Mouse (Mus musculus) bone marrow, adult 2 months (tissue): ENCODE measurements around the gene Pik3cb. TPM values are rescaled to one million over a fixed set of nuclear protein-coding genes. Genes with fewer than 3 reads are reported as not detected.

Experiments used
- H3K27ac ChIP-seq: fragments of 200-500 bp; 2 replicates; pipeline ENCODE4 v1.5.1; 2012; ENCODE audit warnings: low read depth, mild to moderate bottlenecking, control low read depth, inconsistent platforms, low read length; ENCODE audit not compliant: control insufficient read depth, poor library complexity, insufficient read depth
- H3K4me1 ChIP-seq: fragments of 200-500 bp; 2 replicates; pipeline ENCODE4 v1.6.1; 2011; ENCODE audit warnings: low read length; ENCODE audit not compliant: control insufficient read depth, insufficient read depth
- H3K4me3 ChIP-seq: fragments of 200-500 bp; replicated peaks from 2 replicates; pipeline ENCODE3; 2011; ENCODE audit warnings: mild to moderate bottlenecking, low read depth, low read length, control low read depth; ENCODE audit not compliant: control insufficient read depth
- CTCF ChIP-seq: fragments of 200-500 bp; IDR thresholded peaks from 2 replicates; pipeline ENCODE4 v1.5.1; 2011; ENCODE audit warnings: low read length, control low read depth; ENCODE audit not compliant: control insufficient read depth, insufficient read depth
- POLR2A ChIP-seq: fragments of 200-500 bp; IDR thresholded peaks from 2 replicates; pipeline ENCODE4 v1.6.1; 2011; ENCODE audit warnings: low read depth, mild to moderate bottlenecking, control low read depth, low read length, borderline replicate concordance; ENCODE audit not compliant: control insufficient read depth
- whole genome bisulfite sequencing: fragments of 180-500 bp; shearing (Covaris S2); methylation state at CpG from one replicate; pipeline ENCODE4 v1.1.7; 2018; 5-methylcytosine and 5-hydroxymethylcytosine counted together
- polyA plus RNA-seq: library from polyadenylated mRNA; stranded (reverse); fragments of >200 nt; gene quantifications from 2 replicates; pipeline ENCODE4 v1.2.4, GENCODE M21; 2011; ENCODE audit warnings: low replicate concordance; ENCODE audit not compliant: missing spikeins, insufficient read depth, insufficient read length

Gene Pik3cb
- polyA plus RNA-seq, 1 experiment = 10.7 TPM

- no peak for TF ChIP-seq CTCF
- TF ChIP-seq POLR2A = no peak
- no peaks in the 10 kb centered on the region for H3K4me1 ChIP-seq
- no peak overlapping the region for H3K27ac ChIP-seq
- 78% methylated on average over 3 of the region's 3 CpGs for WGBS
- H3K4me3 ChIP-seq = no peak overlapping the region
Measured at GRCm38 (mm10) chr9:99057751-99058150, 82.7 kb downstream of the Pik3cb start.

- no peak overlapping the region for H3K27ac ChIP-seq
- TF ChIP-seq POLR2A (no peak), CTCF (no peak)
- no peak overlapping the region for H3K4me3 ChIP-seq
- WGBS = 86% methylated on average over 6 of the region's 6 CpGs
- no peaks in the 10 kb centered on the region; the same call in 1 of the 2 replicates for H3K4me1 ChIP-seq
Measured at GRCm38 (mm10) chr9:99049760-99050159, 90.7 kb downstream of the Pik3cb start.

- no peak overlapping the region for H3K4me3 ChIP-seq
- no peak for TF ChIP-seq CTCF
- no peak for TF ChIP-seq POLR2A
- no peak overlapping the region for H3K27ac ChIP-seq
- WGBS = 53% methylated on average over 1 of the region's 1 CpGs
- no peaks in the 10 kb centered on the region; the same call in 1 of the 2 replicates for H3K4me1 ChIP-seq
Measured at GRCm38 (mm10) chr9:99048724-99049250, 91.6 kb downstream of the Pik3cb start.

GRCm38 (mm10) chr9:99044761-99045160 lies 95.7 kb downstream of the Pik3cb start:
- TF ChIP-seq POLR2A (no peak), CTCF (no peak)
- H3K4me1 ChIP-seq = no peaks in the 10 kb centered on the region; the same call in 1 of the 2 replicates
- no peak overlapping the region for H3K4me3 ChIP-seq
- WGBS = 90% methylated on average over 8 of the region's 8 CpGs
- no peak overlapping the region for H3K27ac ChIP-seq

GRCm38 (mm10) chr9:99042641-99043040 lies 97.8 kb downstream of the Pik3cb start:
- Histone ChIP-seq H3K4me3 (no peak overlapping the region), H3K27ac (no peak overlapping the region), H3K4me1 (no peaks in the 10 kb centered on the region)
- TF ChIP-seq POLR2A (no peak), CTCF (no peak)
- 87% methylated on average over 4 of the region's 4 CpGs for WGBS

- WGBS = 81% methylated on average over 9 of the region's 9 CpGs
Measured at GRCm38 (mm10) chr9:99041994-99042393, 98.4 kb downstream of the Pik3cb start.

GRCm38 (mm10) chr9:99035575-99035974 lies 104.8 kb downstream of the Pik3cb start, which contains the start of gene Gm1123:
TSS of gene Gm1123 (minus strand) at chr9:99035715.
- no peak for TF ChIP-seq POLR2A
- TF ChIP-seq CTCF = no peak
- Histone ChIP-seq H3K4me1 (no peaks in the 10 kb centered on the region), H3K4me3 (no peak within 1 kb of the TSS), H3K27ac (no peak within 1 kb of the TSS)
- 81% methylated on average over 12 of the region's 12 CpGs for WGBS

More at GRCm38 (mm10) chr9:99041994-99042393, 98.4 kb downstream of the Pik3cb start:
- TF ChIP-seq POLR2A (no peak), CTCF (no peak)
- no peak overlapping the region for H3K27ac ChIP-seq
- H3K4me1 ChIP-seq = no peaks in the 10 kb centered on the region
- no peak overlapping the region for H3K4me3 ChIP-seq

GRCm38 (mm10) chr9:99034111-99034510 lies 106.3 kb downstream of the Pik3cb start:
- no peak for TF ChIP-seq CTCF
- TF ChIP-seq POLR2A = no peak
- no peak overlapping the region for H3K4me3 ChIP-seq
- WGBS = 87% methylated on average over 8 of the region's 8 CpGs
- H3K27ac ChIP-seq = no peak overlapping the region
- H3K4me1 ChIP-seq = no peaks in the 10 kb centered on the region

- Histone ChIP-seq H3K27ac (no peak overlapping the region), H3K4me3 (no peak overlapping the region), H3K4me1 (no peaks in the 10 kb centered on the region)
- WGBS = 90% methylated on average over 8 of the region's 8 CpGs
- TF ChIP-seq CTCF (no peak), POLR2A (no peak)
Measured at GRCm38 (mm10) chr9:99032031-99032430, 108.4 kb downstream of the Pik3cb start.
